Mouse (Mus musculus) megakaryocyte progenitor cell, adult 5-6 weeks (primary cell): ENCODE measurements around the gene Slc9a3r2. TPM values are rescaled to one million over a fixed set of nuclear protein-coding genes. Genes with fewer than 3 reads are reported as not detected.
"Not testable (repeated sequence)": the region's sequence is repeated elsewhere in the genome, so short reads cannot be mapped to it uniquely, and the experiment has no call there.

Experiments used
- ATAC-seq: replicated peaks from 2 replicates; pipeline ENCODE4 v1.8.0; 2016; ENCODE audit warnings: mild to moderate bottlenecking, moderate TSS enrichment, inconsistent platforms; ENCODE audit not compliant: poor library complexity
- total RNA-seq, 2 experiments: library from RNA; stranded (forward) in 1 of 2; stranded (reverse) in 1 of 2; fragments of 157-497, 149-512 nt in 1 of 2; fragments of 200-1000 nt in 1 of 2; gene quantifications; 2 replicates each; pipeline versions ENCODE4 v1.2.3 to v1.2.4; 2015 to 2017

Gene Slc9a3r2
- total RNA-seq, 2 experiments from 2014 or later, result 1.4 to 2.6 TPM

DNA sequence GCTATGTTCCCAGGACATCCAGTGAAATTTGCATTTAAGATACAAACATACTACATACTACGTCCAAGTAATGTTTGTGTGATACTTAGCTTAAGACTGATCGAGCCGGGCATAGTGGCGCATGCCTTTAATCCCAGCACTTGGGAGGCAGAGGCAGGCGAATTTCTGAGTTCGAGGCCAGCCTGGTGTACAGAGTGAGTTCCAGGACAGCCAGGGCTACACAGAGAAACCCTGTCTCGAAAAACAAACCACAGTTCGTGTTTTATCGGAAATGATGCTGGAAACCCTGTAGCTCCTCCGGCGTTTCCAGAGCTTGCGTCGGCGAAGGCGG, 19.1 kb upstream of the Slc9a3r2 start:
- ATAC-seq, result not testable (repeated sequence)

DNA sequence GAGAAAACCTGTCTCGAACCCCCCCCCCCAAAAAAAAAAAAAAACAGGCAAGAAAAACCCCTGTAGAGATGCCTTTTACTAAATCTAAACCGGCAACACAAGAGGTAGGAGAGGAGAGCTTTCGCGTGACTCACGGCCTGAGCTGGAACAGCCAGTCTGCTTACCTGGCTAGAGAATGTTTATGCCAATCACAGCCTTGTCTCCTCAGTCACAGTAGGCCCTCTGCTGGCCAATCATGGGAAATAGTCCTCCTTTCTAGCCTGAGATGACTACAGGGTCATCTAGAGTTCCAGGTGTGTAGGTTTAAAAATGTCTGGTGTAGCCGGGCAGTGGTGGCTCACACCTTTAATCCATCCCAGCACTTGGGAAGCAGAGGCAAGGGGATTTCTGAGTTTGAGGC, 17.3 kb upstream of the Slc9a3r2 start:
- ATAC-seq, result peak; percentile 72

DNA sequence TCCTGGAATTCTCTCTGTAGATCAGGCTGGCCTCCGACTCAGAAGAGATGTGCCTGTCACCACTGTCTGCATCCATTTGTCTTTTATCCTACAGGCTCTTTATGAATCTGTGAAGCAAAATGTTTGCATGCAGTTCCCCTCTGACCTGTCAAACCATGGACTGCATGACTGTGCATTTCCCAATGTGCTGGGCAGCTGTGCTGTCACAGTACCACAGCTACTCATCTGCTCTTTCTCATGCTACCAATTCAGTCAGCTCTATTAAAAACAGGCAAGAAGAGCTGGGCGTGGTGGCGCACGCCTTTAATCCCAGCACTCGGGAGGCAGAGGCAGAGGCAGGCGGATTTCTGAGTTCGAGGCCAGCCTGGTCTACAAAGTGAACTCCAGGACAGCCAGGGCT, 16.9 kb upstream of the Slc9a3r2 start:
- not testable (repeated sequence) for ATAC-seq

DNA sequence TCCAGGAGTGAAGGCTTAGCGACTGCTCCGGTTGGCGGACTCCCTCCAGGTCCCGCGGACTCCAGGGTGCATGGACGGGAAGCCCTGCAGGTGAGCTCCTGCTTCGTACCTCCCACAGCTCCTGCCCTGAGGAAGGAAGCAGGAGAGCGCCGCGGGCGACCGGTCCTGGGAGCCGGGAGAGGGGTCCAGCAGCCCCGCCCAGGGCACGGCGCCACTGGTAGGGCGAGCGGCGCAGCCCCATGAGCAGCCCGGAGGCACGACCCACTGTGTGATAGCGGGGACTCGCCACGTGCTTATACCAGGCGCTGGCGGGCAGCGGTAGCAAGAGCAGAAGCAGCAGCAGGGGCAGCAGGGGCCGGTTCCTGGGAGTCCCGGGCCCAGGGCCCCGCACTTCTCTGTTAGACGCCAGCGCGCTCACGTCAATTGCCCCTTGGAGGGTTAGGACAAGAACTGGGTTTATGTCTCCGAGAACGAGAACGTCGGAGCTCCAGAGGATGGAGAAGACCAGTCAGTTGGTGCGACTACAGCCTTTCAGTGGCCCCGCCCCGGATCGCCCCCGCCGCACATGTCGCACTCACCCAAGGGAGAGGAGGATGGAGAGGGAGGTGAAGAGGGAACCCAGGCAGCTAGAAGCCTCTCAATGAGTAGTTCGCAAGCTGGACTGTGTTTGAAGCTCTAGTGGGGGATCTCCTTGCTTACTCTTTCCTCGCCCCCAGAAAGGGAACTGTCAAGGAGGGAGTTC, 8.1 kb upstream of the Slc9a3r2 start, which contains the start of gene Npw:
Gene Npw (minus strand): TSS at position 441 of the 742 bp plus-strand sequence.
- ATAC-seq, result peak; percentile 78

DNA sequence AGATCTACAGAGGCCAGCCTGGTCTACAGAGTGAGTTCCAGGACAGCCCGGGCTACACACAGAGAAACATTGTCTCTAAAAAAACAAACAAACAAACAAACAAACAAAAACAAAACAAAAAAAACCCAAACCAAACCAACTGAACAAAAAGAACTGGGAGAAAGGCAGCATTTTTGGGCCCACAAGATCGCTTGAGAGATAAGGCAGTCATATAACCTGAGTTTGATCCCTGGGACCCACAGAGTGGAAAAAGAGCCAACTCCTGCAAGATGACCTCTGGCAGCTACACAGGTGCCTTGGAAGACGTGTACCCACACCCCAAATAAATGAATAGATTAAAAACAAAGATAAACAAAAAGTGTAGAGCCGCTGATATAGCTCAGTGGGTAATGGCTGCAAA, 4.8 kb upstream of the Slc9a3r2 start:
- no peak for ATAC-seq

- ATAC-seq, result peak; percentile 87
Measured at GRCm38 (mm10) chr17:24653967-24654710, 4.0 kb upstream of the Slc9a3r2 start.

GRCm38 (mm10) chr17:24651835-24652234, 1.7 kb upstream of the Slc9a3r2 start:
- ATAC-seq, result no peak

- no peak for ATAC-seq
Measured at GRCm38 (mm10) chr17:24650766-24651165, 639 bp upstream of the Slc9a3r2 start.

- no peak for ATAC-seq
Measured at GRCm38 (mm10) chr17:24649581-24650069, 502 bp downstream of the Slc9a3r2 start.

GRCm38 (mm10) chr17:24648731-24649377, 1.3 kb downstream of the Slc9a3r2 start:
- no peak for ATAC-seq

DNA sequence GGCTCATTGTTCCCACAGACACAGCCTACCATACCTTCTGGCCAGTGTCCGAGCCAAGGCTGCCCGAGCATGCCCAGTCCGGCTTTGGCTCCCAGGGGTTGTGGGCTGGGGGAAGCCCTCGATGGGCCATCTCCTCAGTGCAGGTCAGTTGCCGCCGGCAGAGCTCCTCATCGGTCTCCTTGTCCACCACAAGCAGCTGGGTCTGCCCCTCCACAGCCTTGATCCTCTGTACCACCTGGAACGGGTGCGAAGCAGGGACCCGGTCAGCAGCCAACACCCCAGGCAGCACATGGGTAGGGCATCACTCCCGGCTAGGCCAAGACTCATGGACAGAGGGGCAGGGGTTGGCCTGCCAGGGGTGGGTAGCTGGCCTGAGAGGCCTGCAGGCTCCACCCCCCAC, 2.6 kb downstream of the Slc9a3r2 start:
- no peak for ATAC-seq

GRCm38 (mm10) chr17:24646381-24646780, 3.7 kb downstream of the Slc9a3r2 start:
- no peak for ATAC-seq

DNA sequence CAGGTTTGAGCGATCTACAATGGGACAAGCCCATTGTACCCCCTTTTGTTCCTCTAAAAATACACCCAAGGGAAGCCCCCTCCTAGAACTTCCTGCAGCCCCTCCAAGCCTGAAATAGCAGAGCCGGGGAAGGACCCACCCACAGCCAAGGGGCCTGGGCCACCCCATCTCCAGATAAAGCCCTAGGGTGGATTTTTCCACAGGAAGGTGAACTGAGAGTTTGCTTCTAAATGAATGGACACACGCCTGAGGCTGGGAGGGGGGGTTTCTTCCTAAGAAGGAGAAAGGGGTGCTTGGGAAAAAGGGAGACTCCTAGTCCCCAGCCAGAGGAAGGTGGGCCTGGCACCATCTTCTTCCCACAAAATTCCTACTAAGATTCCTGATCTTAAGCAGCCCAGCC, 4.2 kb downstream of the Slc9a3r2 start:
- no peak for ATAC-seq

- ATAC-seq, result no peak
Measured at GRCm38 (mm10) chr17:24644875-24645721, 5.0 kb downstream of the Slc9a3r2 start.

GRCm38 (mm10) chr17:24644030-24644715, 6.0 kb downstream of the Slc9a3r2 start:
- ATAC-seq, result no peak

DNA sequence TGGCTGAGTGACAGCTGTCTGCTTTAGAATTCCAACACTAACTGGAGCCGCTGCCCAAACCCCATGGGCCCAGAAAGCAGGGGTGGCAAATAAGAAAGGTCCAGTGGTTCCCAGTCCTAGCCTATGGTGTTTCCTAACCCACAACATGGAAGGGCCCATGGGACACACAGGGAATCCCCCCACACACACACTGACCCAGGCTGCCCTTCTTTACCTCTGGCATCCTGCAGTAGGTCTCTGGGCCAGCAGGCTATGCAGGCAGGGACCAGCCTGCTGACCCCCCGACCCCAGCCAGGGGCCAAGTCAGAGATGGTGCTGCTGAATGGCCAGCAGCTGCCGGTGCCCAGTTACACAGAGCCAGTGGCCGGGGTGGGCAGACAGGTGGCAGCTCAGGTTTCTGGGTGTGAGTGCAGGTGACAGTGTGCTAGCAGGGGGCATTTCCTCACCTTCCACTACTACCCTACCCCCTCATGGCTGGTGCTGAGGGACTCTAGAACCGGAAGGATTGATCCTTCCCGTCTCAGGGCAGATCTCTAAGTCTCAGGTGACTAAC, 7.3 kb downstream of the Slc9a3r2 start:
- ATAC-seq, result no peak

DNA sequence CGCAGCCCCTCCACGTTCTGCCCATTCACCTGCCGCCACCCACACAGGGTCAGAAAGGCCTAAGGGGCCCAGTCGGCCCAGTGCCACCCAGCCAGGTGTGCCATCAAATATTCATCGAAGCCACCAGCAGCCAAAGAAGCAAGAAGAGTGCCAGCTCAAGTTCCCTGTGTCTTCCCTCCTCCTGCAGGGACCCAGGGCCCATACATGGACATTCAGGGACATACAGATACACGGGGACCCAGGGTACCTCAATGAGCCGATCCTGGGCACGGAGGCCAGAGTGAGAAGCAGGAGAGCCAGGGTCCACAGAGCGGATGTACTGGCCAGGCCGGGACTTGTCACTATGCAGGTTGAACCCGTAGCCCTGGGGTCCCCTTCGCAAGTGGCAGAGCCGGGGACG, 8.2 kb downstream of the Slc9a3r2 start:
- no peak for ATAC-seq

- ATAC-seq, result no peak
Measured at GRCm38 (mm10) chr17:24640581-24640980, 9.5 kb downstream of the Slc9a3r2 start.

DNA sequence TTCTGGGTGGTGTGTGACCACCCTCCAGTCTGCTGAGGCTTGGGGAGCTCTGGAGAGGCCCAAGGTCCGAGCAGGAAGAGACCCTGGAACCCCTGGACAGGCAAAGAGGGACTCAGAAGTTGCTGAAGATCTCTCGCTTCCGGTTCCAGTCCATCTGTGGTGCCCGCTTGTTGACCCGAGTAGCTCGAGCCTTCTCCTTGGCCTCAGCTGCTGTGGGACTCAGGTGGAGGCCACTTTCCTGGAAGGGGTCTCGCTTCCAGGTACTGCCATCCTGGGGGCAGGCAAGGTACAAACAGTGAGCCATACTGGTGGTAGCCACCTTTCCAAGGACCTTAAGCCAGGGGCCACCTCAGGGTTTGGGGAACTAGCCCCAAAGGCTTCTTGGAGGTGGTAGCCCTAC, 10.0 kb downstream of the Slc9a3r2 start:
- ATAC-seq, result no peak

DNA sequence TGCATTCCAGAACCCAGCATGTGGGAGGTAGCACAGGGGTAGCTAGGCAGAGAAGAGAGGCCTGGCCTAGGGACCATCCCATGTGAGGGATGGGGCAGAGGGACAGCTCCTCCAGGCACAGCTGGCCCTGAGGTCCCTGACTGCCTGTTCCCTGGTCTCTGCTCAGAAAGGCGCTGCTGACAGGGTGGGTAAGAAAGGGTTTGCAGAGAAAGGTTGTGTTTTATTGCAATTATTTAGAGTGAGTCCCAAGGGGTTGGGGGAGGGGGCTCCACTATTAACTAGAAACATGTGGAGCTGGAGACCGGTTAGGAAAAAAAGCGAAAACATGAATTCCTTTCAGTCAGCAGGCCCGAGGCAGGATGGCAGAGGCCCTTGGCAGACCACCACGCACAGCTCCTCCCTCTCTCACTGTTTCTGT, 10.5 kb downstream of the Slc9a3r2 start:
- no peak for ATAC-seq
